Mouse (Mus musculus) forebrain, postnatal 0 days (tissue): ENCODE data around the gene Olfr1280. TPM values are rescaled to one million over a fixed set of nuclear protein-coding genes. Genes with fewer than 3 reads are reported as not detected.

ENCODE experiments used
- ATAC-seq: fragments of 200-750 bp; cut with Nextera tagmentation; 2 replicates; pipeline ENCODE4 v1.8.0; 2017; ENCODE audit warnings: mild to moderate bottlenecking, moderate library complexity
- DNase-seq: peaks from one replicate; pipeline ENCODE4 v3.0.0-alpha.2; 2015
- H3K27ac ChIP-seq: fragments of 300-500 bp; sonication (generic); 2 replicates; pipeline ENCODE4 v1.5.1; 2014; ENCODE audit warnings: low read depth, mild to moderate bottlenecking, antibody characterized with exemption, low read length, moderate library complexity, mixed read lengths
- H3K27me3 ChIP-seq: fragments of 300-500 bp; sonication (generic); 2 replicates; pipeline ENCODE4 v1.6.1; 2014; ENCODE audit warnings: mild to moderate bottlenecking, low read length, mixed read lengths; ENCODE audit not compliant: insufficient read depth
- H3K36me3 ChIP-seq: fragments of 300-500 bp; sonication (generic); 2 replicates; pipeline ENCODE4 v1.6.1; 2014; ENCODE audit warnings: mild to moderate bottlenecking, moderate library complexity; ENCODE audit not compliant: insufficient read depth
- H3K4me1 ChIP-seq: fragments of 300-500 bp; sonication (generic); 2 replicates; pipeline ENCODE4 v1.6.1; 2014; ENCODE audit warnings: antibody characterized with exemption; ENCODE audit not compliant: insufficient read depth
- H3K4me2 ChIP-seq: fragments of 300-500 bp; sonication (generic); 2 replicates; pipeline ENCODE4 v1.6.1; 2014; ENCODE audit warnings: low read depth, mild to moderate bottlenecking, moderate library complexity
- H3K4me3 ChIP-seq: fragments of 300-500 bp; sonication (generic); 2 replicates; pipeline ENCODE4 v1.5.1; 2014; ENCODE audit warnings: low read depth, low read length, mixed read lengths
- H3K9ac ChIP-seq: fragments of 300-500 bp; sonication (generic); 2 replicates; pipeline ENCODE4 v1.6.1; 2014; ENCODE audit warnings: mild to moderate bottlenecking
- H3K9me3 ChIP-seq: fragments of 300-500 bp; sonication (generic); 2 replicates; pipeline ENCODE4 v1.6.1; 2016; ENCODE audit warnings: low read length
- CTCF ChIP-seq: sonication (generic); IDR thresholded peaks from 2 replicates; pipeline ENCODE4 v1.5.1; 2016; ENCODE audit warnings: antibody characterized with exemption, control low read depth, low read depth
- WGBS: fragments of 180-500 bp; shearing (Covaris S2); extraction: QIAGEN DNeasy Blood & Tissue Kit; methylation state at CpG from one replicate; pipeline ENCODE4 v1.1.7; 2014; 5-methylcytosine and 5-hydroxymethylcytosine counted together
- polyA plus RNA-seq: library from polyadenylated mRNA; unstranded; fragments of >200 nt; fragmentation: Nextera tagmentation; extraction: Ambion mirVana; gene quantifications from 2 replicates; pipeline ENCODE4 v1.2.1, GENCODE M21; 2015
- total RNA-seq: library from RNA; depleted of rRNA; stranded (reverse); fragments of >200 nt; gene quantifications from 2 replicates; pipeline ENCODE4 v1.2.3, GENCODE M21; 2014; rRNA removed

The Olfr1280 gene
- total and polyA plus RNA-seq, 2 experiments from 2014 or later = not detected

DNA sequence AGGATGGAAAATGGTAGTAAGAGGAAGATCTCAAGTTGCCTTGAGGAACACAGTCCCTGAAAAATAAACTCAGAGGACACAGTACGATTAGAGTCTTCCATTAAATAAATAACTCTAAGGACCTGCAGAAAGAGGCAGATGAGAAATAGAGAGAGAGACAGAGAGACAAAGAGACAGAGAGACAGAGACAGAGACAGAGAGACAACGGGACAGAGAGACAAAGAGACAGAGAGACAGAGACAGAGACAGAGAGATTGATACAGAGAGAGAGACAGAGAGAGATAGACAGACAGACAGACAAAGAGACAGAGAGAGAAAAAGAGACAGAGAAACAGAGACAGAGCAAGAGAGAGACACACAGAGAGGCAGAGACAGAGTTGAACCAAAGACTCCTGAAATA, 22.2 kb downstream of the Olfr1280 start, which contains the start of gene Olfr1282:
Gene Olfr1282 (minus strand): TSS at position 101 of the 400 bp plus-strand sequence.
- 79% methylated on average over 2 of the region's 2 CpGs for WGBS
- TF ChIP-seq CTCF = no peak
- Histone ChIP-seq H3K4me1 (no peaks in the 10 kb centered on the region), H3K9ac (no peak within 1 kb of the TSS), H3K27me3 (no peaks in the 10 kb centered on the region), H3K36me3 (no peaks in the 10 kb centered on the region), H3K4me3 (no peak within 1 kb of the TSS), H3K27ac (no peak within 1 kb of the TSS), H3K4me2 (no peak within 1 kb of the TSS), H3K9me3 (no peaks in the 10 kb centered on the region)
- no peak for DNase-seq
- ATAC-seq = no peak

DNA sequence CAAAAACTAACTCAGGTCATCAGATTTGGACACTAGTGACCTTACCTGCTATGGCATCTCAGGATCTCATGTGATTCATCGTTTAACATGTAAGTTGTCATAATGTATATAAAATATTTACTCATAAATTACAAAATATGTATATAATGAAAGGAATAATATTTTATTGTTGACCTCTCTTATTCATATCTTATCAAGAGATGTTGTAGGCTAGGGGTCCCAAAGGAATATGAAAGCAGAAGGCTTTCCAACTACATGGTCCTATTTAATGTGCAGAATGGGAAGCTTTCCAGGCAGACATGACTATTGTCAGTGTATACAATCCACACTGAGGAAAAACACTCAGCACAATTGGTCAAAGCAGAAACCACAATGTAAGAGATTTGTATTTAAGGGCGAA, 52.7 kb downstream of the Olfr1280 start, which contains the start of gene Olfr1283:
Gene Olfr1283 (plus strand): TSS at position 301 of the 400 bp plus-strand sequence.
- no peak for ATAC-seq

DNA sequence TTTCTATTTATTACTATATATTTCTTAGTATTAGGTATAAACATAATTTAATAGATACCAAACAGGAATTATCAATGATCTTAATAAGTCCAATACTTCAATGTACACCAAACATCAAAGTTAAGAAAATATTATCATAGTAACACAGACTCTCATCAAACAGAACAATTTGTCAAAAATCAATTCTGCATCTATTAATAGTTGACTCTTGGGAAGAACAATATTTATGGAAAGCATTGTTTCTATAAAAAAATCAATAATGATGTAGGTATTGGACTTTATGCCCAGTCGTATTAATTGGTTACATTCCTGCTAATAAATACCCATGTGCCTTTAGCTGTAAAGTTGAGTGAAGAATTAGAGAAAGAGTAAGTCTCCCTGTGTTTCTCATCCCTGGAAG, 61.4 kb downstream of the Olfr1280 start, which contains the start of gene Olfr1284:
Gene Olfr1284 (plus strand): TSS at position 301 of the 400 bp plus-strand sequence.
- Histone ChIP-seq H3K4me3 (no peak within 1 kb of the TSS), H3K27ac (no peak within 1 kb of the TSS), H3K27me3 (no peaks in the 10 kb centered on the region), H3K36me3 (no peaks in the 10 kb centered on the region), H3K4me2 (no peak within 1 kb of the TSS), H3K4me1 (no peaks in the 10 kb centered on the region), H3K9ac (no peak within 1 kb of the TSS), H3K9me3 (no peaks in the 10 kb centered on the region)
- no peak for TF ChIP-seq CTCF
- DNase-seq = no peak
- 89% methylated on average over 1 of the region's 1 CpGs for WGBS
- no peak for ATAC-seq

More for the DNA sequence above, 52.7 kb downstream of the Olfr1280 start, which contains the start of gene Olfr1283:
- Histone ChIP-seq H3K9me3 (no peaks in the 10 kb centered on the region), H3K36me3 (no peaks in the 10 kb centered on the region), H3K27ac (no peak within 1 kb of the TSS), H3K9ac (no peak within 1 kb of the TSS), H3K27me3 (no peaks in the 10 kb centered on the region), H3K4me2 (no peak within 1 kb of the TSS), H3K4me3 (no peak within 1 kb of the TSS), H3K4me1 (no peaks in the 10 kb centered on the region)
- TF ChIP-seq CTCF = no peak
- WGBS = 72% methylated on average over 2 of the region's 2 CpGs
- DNase-seq = no peak

Other genes with a start within 250 kb of the Olfr1280 start
- not detected in 2 replicates for gene Gm13941, start 208.0 kb upstream of the Olfr1280 start, total RNA-seq
- gene Gm13941, start 208.0 kb upstream of the Olfr1280 start, polyA plus RNA-seq = not detected in 2 replicates
- not detected in 2 replicates for gene Gm15130, start 161.1 kb upstream of the Olfr1280 start, total RNA-seq
- not detected in 2 replicates for gene Gm15130, start 161.1 kb upstream of the Olfr1280 start, polyA plus RNA-seq
- gene 4930430A15Rik, start 84.4 kb upstream of the Olfr1280 start, total RNA-seq = not detected in 2 replicates
- not detected in 2 replicates for gene 4930430A15Rik, start 84.4 kb upstream of the Olfr1280 start, polyA plus RNA-seq
- gene Olfr1275, start 78.7 kb upstream of the Olfr1280 start, total RNA-seq = not detected in 2 replicates
- gene Olfr1275, start 78.7 kb upstream of the Olfr1280 start, polyA plus RNA-seq = not detected in 2 replicates
- not detected in 2 replicates for gene Olfr1276, start 59.5 kb upstream of the Olfr1280 start, total RNA-seq
- gene Olfr1276, start 59.5 kb upstream of the Olfr1280 start, polyA plus RNA-seq = not detected in 2 replicates
- not detected in 2 replicates for gene Olfr1277, start 39.9 kb upstream of the Olfr1280 start, total RNA-seq
- not detected in 2 replicates for gene Olfr1277, start 39.9 kb upstream of the Olfr1280 start, polyA plus RNA-seq
- not detected in 2 replicates for gene Olfr1278, start 23.9 kb upstream of the Olfr1280 start, total RNA-seq
- not detected in 2 replicates for gene Olfr1278, start 23.9 kb upstream of the Olfr1280 start, polyA plus RNA-seq
- gene Olfr1279, start 13.4 kb upstream of the Olfr1280 start, total RNA-seq = not detected in 2 replicates
- not detected in 2 replicates for gene Olfr1279, start 13.4 kb upstream of the Olfr1280 start, polyA plus RNA-seq
- gene Olfr1281, start 12.5 kb downstream of the Olfr1280 start, total RNA-seq = not detected in 2 replicates
- gene Olfr1281, start 12.5 kb downstream of the Olfr1280 start, polyA plus RNA-seq = not detected in 2 replicates
- not detected in 2 replicates for gene Olfr1282, start 22.1 kb downstream of the Olfr1280 start, total RNA-seq
- gene Olfr1282, start 22.1 kb downstream of the Olfr1280 start, polyA plus RNA-seq = not detected in 2 replicates
- not detected in 2 replicates for gene Olfr1283, start 52.8 kb downstream of the Olfr1280 start, total RNA-seq
- not detected in 2 replicates for gene Olfr1283, start 52.8 kb downstream of the Olfr1280 start, polyA plus RNA-seq
- not detected in 2 replicates for gene Olfr1284, start 61.5 kb downstream of the Olfr1280 start, total RNA-seq
- not detected in 2 replicates for gene Olfr1284, start 61.5 kb downstream of the Olfr1280 start, polyA plus RNA-seq
- not detected in 2 replicates for gene Olfr1286, start 109.1 kb downstream of the Olfr1280 start, total RNA-seq
- not detected in 2 replicates for gene Olfr1286, start 109.1 kb downstream of the Olfr1280 start, polyA plus RNA-seq
- gene Olfr1287, start 135.1 kb downstream of the Olfr1280 start, total RNA-seq = not detected in 2 replicates
- not detected in 2 replicates for gene Olfr1287, start 135.1 kb downstream of the Olfr1280 start, polyA plus RNA-seq
- not detected in 2 replicates for gene Olfr1288, start 160.1 kb downstream of the Olfr1280 start, total RNA-seq
- not detected in 2 replicates for gene Olfr1288, start 160.1 kb downstream of the Olfr1280 start, polyA plus RNA-seq
- gene Olfr1289, start 166.8 kb downstream of the Olfr1280 start, total RNA-seq = not detected in 2 replicates
- not detected in 2 replicates for gene Olfr1289, start 166.8 kb downstream of the Olfr1280 start, polyA plus RNA-seq
- not detected in 2 replicates for gene Olfr1290, start 179.8 kb downstream of the Olfr1280 start, total RNA-seq
- gene Olfr1290, start 179.8 kb downstream of the Olfr1280 start, polyA plus RNA-seq = not detected in 2 replicates
- not detected in 2 replicates for gene Olfr1291-ps1, start 183.2 kb downstream of the Olfr1280 start, total RNA-seq
- gene Olfr1291-ps1, start 183.2 kb downstream of the Olfr1280 start, polyA plus RNA-seq = not detected in 2 replicates
- gene Olfr1293-ps, start 211.2 kb downstream of the Olfr1280 start, total RNA-seq = not detected in 2 replicates
- gene Olfr1293-ps, start 211.2 kb downstream of the Olfr1280 start, polyA plus RNA-seq = not detected in 2 replicates
- gene Olfr1294, start 226.3 kb downstream of the Olfr1280 start, total RNA-seq = not detected in 2 replicates
- not detected in 2 replicates for gene Olfr1294, start 226.3 kb downstream of the Olfr1280 start, polyA plus RNA-seq